Mouse (Mus musculus): ENCODE data around the gene Shmt2.

DNA sequence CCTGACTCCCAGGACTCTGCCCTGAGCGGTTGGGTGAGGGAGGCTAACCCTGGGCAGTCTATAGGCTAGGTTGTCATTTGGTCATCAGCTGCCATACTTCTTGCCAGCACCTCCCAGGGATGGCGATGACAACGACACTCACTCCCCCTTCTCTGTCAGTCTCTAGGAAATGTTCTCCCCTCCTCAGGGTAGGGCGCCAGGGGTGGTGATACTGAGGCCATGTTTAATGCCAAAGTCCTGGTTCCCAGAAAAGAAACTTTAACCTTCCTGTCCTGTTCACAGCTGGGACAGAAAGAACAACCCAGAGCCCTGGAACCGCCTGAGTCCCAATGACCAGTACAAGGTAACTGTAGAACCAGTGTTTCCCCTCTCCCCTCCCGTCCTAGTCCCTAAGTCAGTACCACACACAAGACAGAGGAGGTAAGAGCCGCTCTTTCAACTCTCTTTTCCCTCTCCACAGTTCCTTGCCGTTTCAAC lies 6.2 kb downstream of the Shmt2 start:
- TF ChIP-seq CTCF (IDR thresholded peaks at IDR 0.05; ENCODE audit: low read depth, low read length) (no peak), POLR2A (IDR thresholded peaks at IDR 0.05; ENCODE audit: insufficient read depth, low read length) (no peak), EP300 (IDR thresholded peaks at IDR 0.05; ENCODE audit: insufficient read depth, low read depth, low read length) (no peak)

Measured in ES-Bruce4 (cell line).